Mouse (Mus musculus) forebrain, embryonic 13.5 days (tissue): ENCODE data around the gene Arl8a. TPM values are rescaled to one million over a fixed set of nuclear protein-coding genes. Genes with fewer than 3 reads are reported as not detected.
"Not testable (repeated sequence)": the region's sequence is repeated elsewhere in the genome, so short reads cannot be mapped to it uniquely, and the experiment has no call there.

Experiments
- ATAC-seq: fragments of 200-750 bp; cut with Nextera tagmentation; 2 replicates; pipeline ENCODE4 v1.8.0; 2017
- H3K27ac ChIP-seq: fragments of 300-500 bp; sonication (generic); 2 replicates; pipeline ENCODE4 v1.5.1; 2015; ENCODE audit warnings: inconsistent platforms, mild to moderate bottlenecking, moderate library complexity
- H3K27me3 ChIP-seq: fragments of 300-500 bp; sonication (generic); 2 replicates; pipeline ENCODE4 v1.6.1; 2015; ENCODE audit warnings: mild to moderate bottlenecking, inconsistent platforms
- H3K36me3 ChIP-seq: fragments of 300-500 bp; sonication (generic); 2 replicates; pipeline ENCODE4 v1.6.1; 2015; ENCODE audit warnings: mild to moderate bottlenecking, inconsistent platforms; ENCODE audit not compliant: poor library complexity, severe bottlenecking
- H3K4me1 ChIP-seq: fragments of 300-500 bp; sonication (generic); 2 replicates; pipeline ENCODE4 v1.6.1; 2015; ENCODE audit warnings: inconsistent platforms
- H3K4me2 ChIP-seq: fragments of 300-500 bp; sonication (generic); 2 replicates; pipeline ENCODE4 v1.6.1; 2015; ENCODE audit warnings: inconsistent platforms, mild to moderate bottlenecking, moderate library complexity
- H3K4me3 ChIP-seq: fragments of 300-500 bp; sonication (generic); 2 replicates; pipeline ENCODE4 v1.5.1; 2015; ENCODE audit warnings: mild to moderate bottlenecking, inconsistent platforms
- H3K9ac ChIP-seq: fragments of 300-500 bp; sonication (generic); 2 replicates; pipeline ENCODE4 v1.6.1; 2015; ENCODE audit warnings: mild to moderate bottlenecking, inconsistent platforms
- H3K9me3 ChIP-seq: fragments of 300-500 bp; sonication (generic); replicated peaks from 2 replicates; pipeline ENCODE4 v1.6.1; 2016; ENCODE audit warnings: inconsistent platforms
- WGBS: fragments of 180-500 bp; shearing (Covaris S2); methylation state at CpG from one replicate; pipeline ENCODE4 v1.1.7; 2015; 5-methylcytosine and 5-hydroxymethylcytosine counted together
- polyA plus RNA-seq: library from polyadenylated mRNA; unstranded; fragments of >200 nt; fragmentation: Nextera tagmentation; extraction: Ambion mirVana; gene quantifications from 2 replicates; pipeline ENCODE4 v1.2.1, GENCODE M21; 2015

Gene Arl8a
- 161 and 162 TPM in 2 replicates for polyA plus RNA-seq

GRCm38 (mm10) chr1:135146077-135146945 is at the start of gene Arl8a:
Gene Arl8a, plus strand, starts transcription at chr1:135146824.
- under 1% methylated on average over 35 of the region's 78 CpGs for WGBS
- Histone ChIP-seq H3K27me3 (peaks cover 8% of the 10 kb centered on the region; the same call in 1 of the 2 replicates), H3K4me1 (peaks cover 36% of the 10 kb centered on the region), H3K4me3 (peak within 1 kb of the TSS; percentile 98), H3K9me3 (no peaks in the 10 kb centered on the region), H3K27ac (peak within 1 kb of the TSS; percentile 92), H3K36me3 (peaks cover 4% of the 10 kb centered on the region; the same call in 1 of the 2 replicates), H3K4me2 (peak within 1 kb of the TSS; percentile 85), H3K9ac (peak within 1 kb of the TSS; percentile 98)
- peak; percentile 85 for ATAC-seq

GRCm38 (mm10) chr1:135097441-135097840 is 49.2 kb upstream of the Arl8a start:
- no peak overlapping the region for H3K9ac ChIP-seq
- WGBS, result 88% methylated on average over 6 of the region's 6 CpGs
- no peak overlapping the region for H3K4me2 ChIP-seq
- H3K9me3 ChIP-seq, result no peaks in the 10 kb centered on the region
- ATAC-seq, result no peak
- H3K4me3 ChIP-seq, result no peak overlapping the region
- peaks cover 6% of the 10 kb centered on the region for H3K4me1 ChIP-seq
- H3K36me3 ChIP-seq, result no peaks in the 10 kb centered on the region
- H3K27me3 ChIP-seq, result peaks cover 21% of the 10 kb centered on the region
- H3K27ac ChIP-seq, result no peak overlapping the region

GRCm38 (mm10) chr1:135098441-135098840 is 48.2 kb upstream of the Arl8a start:
- H3K4me2 ChIP-seq, result no peak overlapping the region
- H3K27me3 ChIP-seq, result peaks cover 29% of the 10 kb centered on the region
- H3K4me3 ChIP-seq, result no peak overlapping the region
- H3K4me1 ChIP-seq, result peaks cover 6% of the 10 kb centered on the region
- 76% methylated on average over 7 of the region's 7 CpGs for WGBS
- H3K9ac ChIP-seq, result no peak overlapping the region
- H3K36me3 ChIP-seq, result no peaks in the 10 kb centered on the region
- H3K9me3 ChIP-seq, result no peaks in the 10 kb centered on the region
- H3K27ac ChIP-seq, result no peak overlapping the region
- ATAC-seq, result no peak

- H3K4me2 ChIP-seq, result no peak overlapping the region
- 52% methylated on average over 7 of the region's 7 CpGs for WGBS
- no peaks in the 10 kb centered on the region for H3K36me3 ChIP-seq
- H3K27ac ChIP-seq, result no peak overlapping the region
- H3K4me1 ChIP-seq, result peaks cover 15% of the 10 kb centered on the region
- no peak overlapping the region for H3K4me3 ChIP-seq
- no peak overlapping the region for H3K9ac ChIP-seq
- ATAC-seq, result no peak
- H3K9me3 ChIP-seq, result no peaks in the 10 kb centered on the region
- H3K27me3 ChIP-seq, result peaks cover 49% of the 10 kb centered on the region
These were observed 46.2 kb upstream of the Arl8a start for GRCm38 (mm10) chr1:135100400-135100799.

- peak within 1 kb of the TSS; percentile 41 for H3K4me3 ChIP-seq
- H3K4me1 ChIP-seq, result peaks cover 14% of the 10 kb centered on the region
- no peak within 1 kb of the TSS for H3K27ac ChIP-seq
- 2% methylated on average over 27 of the region's 40 CpGs for WGBS
- peaks cover 69% of the 10 kb centered on the region for H3K27me3 ChIP-seq
- H3K9me3 ChIP-seq, result no peaks in the 10 kb centered on the region
- peak within 1 kb of the TSS; percentile 37; the same call in 1 of the 2 replicates for H3K9ac ChIP-seq
- no peak for ATAC-seq
- H3K4me2 ChIP-seq, result peak within 1 kb of the TSS; percentile 67
- H3K36me3 ChIP-seq, result no peaks in the 10 kb centered on the region
These were observed 41.5 kb upstream of the Arl8a start, which contains the start of gene Lgr6 for GRCm38 (mm10) chr1:135105124-135105523. Gene Lgr6, minus strand, starts transcription at chr1:135105276.

GRCm38 (mm10) chr1:135105951-135106350 is 40.7 kb upstream of the Arl8a start:
- peaks cover 61% of the 10 kb centered on the region for H3K27me3 ChIP-seq
- H3K36me3 ChIP-seq, result no peaks in the 10 kb centered on the region
- H3K9ac ChIP-seq, result no peak overlapping the region
- H3K9me3 ChIP-seq, result no peaks in the 10 kb centered on the region
- WGBS, result 2% methylated on average over 8 of the region's 8 CpGs
- H3K4me1 ChIP-seq, result peaks cover 14% of the 10 kb centered on the region
- peak; percentile 28; the same call in 1 of the 2 replicates for ATAC-seq
- no peak overlapping the region for H3K4me3 ChIP-seq
- no peak overlapping the region for H3K27ac ChIP-seq
- 0 out of 2 replicates have a peak overlapping the region, but pooled peaks have one; percentile 67 for H3K4me2 ChIP-seq

GRCm38 (mm10) chr1:135108611-135109010 is 38.0 kb upstream of the Arl8a start:
- no peak overlapping the region for H3K4me2 ChIP-seq
- peaks cover 17% of the 10 kb centered on the region for H3K4me1 ChIP-seq
- no peak overlapping the region for H3K27ac ChIP-seq
- ATAC-seq, result no peak
- peaks cover 45% of the 10 kb centered on the region for H3K27me3 ChIP-seq
- H3K9me3 ChIP-seq, result no peaks in the 10 kb centered on the region
- H3K36me3 ChIP-seq, result no peaks in the 10 kb centered on the region
- no peak overlapping the region for H3K9ac ChIP-seq
- H3K4me3 ChIP-seq, result no peak overlapping the region
- WGBS, result 40% methylated on average over 6 of the region's 6 CpGs

GRCm38 (mm10) chr1:135110075-135110474 is 36.5 kb upstream of the Arl8a start:
- WGBS, result 15% methylated on average over 6 of the region's 6 CpGs
- H3K4me3 ChIP-seq, result no peak overlapping the region
- H3K9ac ChIP-seq, result no peak overlapping the region
- H3K27me3 ChIP-seq, result peaks cover 31% of the 10 kb centered on the region
- no peak overlapping the region for H3K4me2 ChIP-seq
- H3K9me3 ChIP-seq, result no peaks in the 10 kb centered on the region
- H3K27ac ChIP-seq, result no peak overlapping the region
- H3K4me1 ChIP-seq, result peaks cover 12% of the 10 kb centered on the region
- ATAC-seq, result no peak
- H3K36me3 ChIP-seq, result no peaks in the 10 kb centered on the region

GRCm38 (mm10) chr1:135111271-135111670 is 35.4 kb upstream of the Arl8a start:
- not testable (repeated sequence) for H3K4me1 ChIP-seq, ATAC-seq, H3K9ac ChIP-seq, H3K27ac ChIP-seq, H3K4me2 ChIP-seq, H3K9me3 ChIP-seq, H3K36me3 ChIP-seq, H3K4me3 ChIP-seq
- peaks cover 19% of the 10 kb centered on the region for H3K27me3 ChIP-seq
- 68% methylated on average over 5 of the region's 5 CpGs for WGBS

GRCm38 (mm10) chr1:135112661-135113060 is 34.0 kb upstream of the Arl8a start:
- Histone ChIP-seq H3K27ac (no peak overlapping the region), H3K27me3 (0 out of 2 replicates have a peak, but pooled peaks cover 6% of the 10 kb centered on the region), H3K4me2 (no peak overlapping the region), H3K4me3 (no peak overlapping the region), H3K9ac (no peak overlapping the region), H3K36me3 (no peaks in the 10 kb centered on the region), H3K9me3 (no peaks in the 10 kb centered on the region), H3K4me1 (peaks cover 3% of the 10 kb centered on the region; the same call in 1 of the 2 replicates)
- 8% methylated on average over 8 of the region's 8 CpGs for WGBS
- ATAC-seq, result 0 out of 2 replicates have a peak, but pooled peaks have one; percentile 41

GRCm38 (mm10) chr1:135124573-135125363 is 21.9 kb upstream of the Arl8a start:
- Histone ChIP-seq H3K27ac (no peak overlapping the region), H3K4me2 (no peak overlapping the region), H3K9me3 (no peaks in the 10 kb centered on the region), H3K4me1 (peaks cover 6% of the 10 kb centered on the region; the same call in 1 of the 2 replicates), H3K27me3 (peaks cover 17% of the 10 kb centered on the region), H3K9ac (no peak overlapping the region), H3K4me3 (no peak overlapping the region), H3K36me3 (no peaks in the 10 kb centered on the region)
- WGBS, result 90% methylated on average over 8 of the region's 8 CpGs
- ATAC-seq, result no peak

- Histone ChIP-seq H3K4me2 (no peak overlapping the region), H3K9ac (no peak overlapping the region), H3K4me3 (no peak overlapping the region), H3K4me1 (peaks cover 6% of the 10 kb centered on the region; the same call in 1 of the 2 replicates), H3K27ac (no peak overlapping the region), H3K27me3 (peaks cover 17% of the 10 kb centered on the region), H3K9me3 (no peaks in the 10 kb centered on the region), H3K36me3 (no peaks in the 10 kb centered on the region)
- ATAC-seq, result no peak
- 67% methylated on average over 8 of the region's 8 CpGs for WGBS
These were observed 20.6 kb upstream of the Arl8a start for GRCm38 (mm10) chr1:135125990-135126389.
